Mouse (Mus musculus) thymus, adult 2 months (tissue): ENCODE data around the gene Fcf1. TPM values are rescaled to one million over a fixed set of nuclear protein-coding genes. Genes with fewer than 3 reads are reported as not detected.

Source experiments
- DNase-seq: peaks from one replicate; pipeline ENCODE4 v3.0.0; 2021
- H3K27ac ChIP-seq: fragments of 200-500 bp; 2 replicates; pipeline ENCODE4 v1.5.1; 2012; ENCODE audit warnings: low read length, control low read depth; ENCODE audit not compliant: control insufficient read depth, insufficient read depth
- H3K27me3 ChIP-seq: fragments of 200-500 bp; 2 replicates; pipeline ENCODE4 v1.6.1; 2012; ENCODE audit warnings: mild to moderate bottlenecking, low read length, moderate library complexity, mixed read lengths; ENCODE audit not compliant: control insufficient read depth, insufficient read depth
- H3K36me3 ChIP-seq: fragments of 200-500 bp; 2 replicates; pipeline ENCODE4 v1.6.1; 2012; ENCODE audit warnings: mild to moderate bottlenecking, low read length, moderate library complexity; ENCODE audit not compliant: control insufficient read depth, insufficient read depth
- H3K4me1 ChIP-seq: fragments of 200-500 bp; replicated peaks from 2 replicates; pipeline ENCODE4 v1.6.1; 2012; ENCODE audit warnings: low read length; ENCODE audit not compliant: control insufficient read depth, insufficient read depth
- H3K4me3 ChIP-seq: fragments of 200-500 bp; 2 replicates; pipeline ENCODE4 v1.5.1; 2012; ENCODE audit warnings: mild to moderate bottlenecking, low read length, control low read depth, moderate library complexity; ENCODE audit not compliant: control insufficient read depth, insufficient read depth
- CTCF ChIP-seq: fragments of 200-500 bp; IDR thresholded peaks from 2 replicates; pipeline ENCODE4 v1.5.1; 2012; ENCODE audit warnings: mild to moderate bottlenecking, control low read depth, low read length, moderate library complexity, borderline replicate concordance; ENCODE audit not compliant: control insufficient read depth, poor library complexity, insufficient read depth; ENCODE audit errors: extremely low read depth
- POLR2A ChIP-seq: fragments of 200-500 bp; IDR thresholded peaks from 2 replicates; pipeline ENCODE4 v1.6.1; 2012; ENCODE audit warnings: mild to moderate bottlenecking, low read length, control low read depth, moderate library complexity; ENCODE audit not compliant: control insufficient read depth, poor library complexity, insufficient read depth; ENCODE audit errors: extremely low read depth
- WGBS: fragments of 180-500 bp; shearing (Covaris S2); methylation state at CpG from one replicate; pipeline ENCODE4 v1.1.7; 2018; 5-methylcytosine and 5-hydroxymethylcytosine counted together
- polyA plus RNA-seq: library from polyadenylated mRNA; depleted of rRNA; stranded (reverse); fragments of >200 nt; gene quantifications from 2 replicates; pipeline ENCODE4 v1.2.3, GENCODE M21; 2012; rRNA removed

The Fcf1 gene
- polyA plus RNA-seq, 1 experiment: 66.2 TPM

DNA sequence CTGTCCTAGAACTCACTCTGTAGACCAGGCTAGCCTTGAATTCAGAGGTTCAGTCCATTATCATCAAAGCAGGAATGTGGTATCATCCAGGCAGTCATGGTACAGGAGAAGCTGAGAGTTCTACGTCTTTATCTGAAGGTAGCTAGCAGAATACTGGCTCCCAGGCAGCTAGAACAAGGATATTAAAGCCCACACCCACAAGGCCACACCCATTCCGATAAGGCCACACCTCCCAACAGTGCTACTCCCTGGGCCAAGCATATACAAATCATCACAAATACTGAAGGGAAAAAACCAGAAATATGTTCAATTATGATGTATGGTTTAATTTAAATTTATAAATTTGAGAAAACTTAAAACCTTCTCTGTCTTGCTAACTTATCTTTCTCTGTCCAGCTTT is 41.5 kb downstream of the Fcf1 start:
- H3K4me3 ChIP-seq: no peak overlapping the region
- WGBS: 100% methylated on average over 2 of the region's 2 CpGs
- peaks cover 32% of the 10 kb centered on the region for H3K36me3 ChIP-seq
- no peak overlapping the region for H3K27ac ChIP-seq
- DNase-seq: no peak
- H3K27me3 ChIP-seq: no peaks in the 10 kb centered on the region
- no peaks in the 10 kb centered on the region; the same call in 1 of the 2 replicates for H3K4me1 ChIP-seq
- no peak for TF ChIP-seq CTCF
- no peak for TF ChIP-seq POLR2A

DNA sequence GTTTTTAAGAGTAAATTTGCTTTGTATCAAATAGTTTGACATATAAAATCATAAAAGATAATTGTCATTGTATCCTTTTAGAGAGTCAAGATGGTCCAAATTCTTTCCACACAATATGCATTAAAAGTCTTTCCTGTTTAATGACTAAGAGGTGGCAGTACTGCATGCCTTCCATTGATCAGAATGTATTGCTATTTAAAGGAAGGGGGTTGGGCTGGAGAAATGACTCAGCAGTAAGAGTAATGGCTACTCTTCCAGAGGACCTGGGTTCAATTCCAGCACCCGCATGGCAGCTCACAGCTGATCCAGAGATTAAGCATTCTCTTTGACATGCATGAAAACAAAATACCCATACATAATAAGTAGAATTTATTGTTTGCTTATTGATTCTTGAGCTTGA is 51.4 kb downstream of the Fcf1 start:
- no peak for DNase-seq
- no peaks in the 10 kb centered on the region for H3K4me1 ChIP-seq
- H3K27ac ChIP-seq: no peak overlapping the region
- no peak overlapping the region for H3K4me3 ChIP-seq
- no peaks in the 10 kb centered on the region for H3K36me3 ChIP-seq
- TF ChIP-seq CTCF (no peak), POLR2A (no peak)
- no peaks in the 10 kb centered on the region for H3K27me3 ChIP-seq
- 100% methylated on average over 1 of the region's 1 CpGs for WGBS

DNA sequence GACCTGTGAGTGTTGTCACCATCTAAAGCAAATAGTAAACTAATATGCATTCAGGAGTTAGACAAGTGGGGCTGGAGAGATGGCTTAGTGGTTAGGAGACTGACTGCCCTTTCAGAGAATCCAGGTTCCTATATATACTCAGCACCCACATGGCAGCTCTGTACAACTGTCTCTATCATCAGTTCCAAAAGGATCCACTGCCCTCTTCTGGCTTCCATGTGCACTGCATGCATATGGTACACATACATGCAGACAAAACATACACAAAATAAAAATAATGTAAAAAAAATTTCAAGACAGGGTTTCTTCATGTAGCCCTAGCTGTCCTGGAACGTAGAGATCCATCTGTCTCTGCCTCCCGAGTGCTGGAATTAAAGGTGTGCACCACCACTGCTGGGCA is 62.0 kb downstream of the Fcf1 start:
- Histone ChIP-seq H3K4me1 (no peaks in the 10 kb centered on the region), H3K27ac (no peak overlapping the region), H3K36me3 (peaks cover 15% of the 10 kb centered on the region), H3K4me3 (no peak overlapping the region), H3K27me3 (no peaks in the 10 kb centered on the region)
- over 99% methylated on average over 2 of the region's 2 CpGs for WGBS
- peak; percentile 35 for DNase-seq
- TF ChIP-seq CTCF (no peak), POLR2A (no peak)

Other genes starting within 250 kb of the Fcf1 start
- gene Npc2, start 197.7 kb upstream of the Fcf1 start, polyA plus RNA-seq: 249 and 256 TPM in 2 replicates
- gene Isca2, start 197.6 kb upstream of the Fcf1 start, polyA plus RNA-seq: 60.6 and 64.2 TPM in 2 replicates
- 14.3 and 15.1 TPM in 2 replicates for gene Ltbp2, start 94.4 kb upstream of the Fcf1 start, polyA plus RNA-seq
- 41.1 and 42.1 TPM in 2 replicates for gene Arel1, start within 50 bp of the Fcf1 start, polyA plus RNA-seq
- 32.1 and 40.6 TPM in 2 replicates for gene Ylpm1, start 25.4 kb downstream of the Fcf1 start, polyA plus RNA-seq
- gene Prox2, start 139.9 kb downstream of the Fcf1 start, polyA plus RNA-seq: 2.6 and 4.4 TPM in 2 replicates
- gene Dlst, start 139.9 kb downstream of the Fcf1 start, polyA plus RNA-seq: 131 and 135 TPM in 2 replicates
- 3.7 and 11.4 TPM in 2 replicates for gene Rps6kl1, start 180.4 kb downstream of the Fcf1 start, polyA plus RNA-seq
- 1.3 and 2.1 TPM in 2 replicates for gene Pgf, start 206.9 kb downstream of the Fcf1 start, polyA plus RNA-seq
- 191 and 250 TPM in 2 replicates for gene Eif2b2, start 248.6 kb downstream of the Fcf1 start, polyA plus RNA-seq